Mouse (Mus musculus) lung, adult 18-20 months (tissue): Measurements from ENCODE around the gene Rnf123.
A peak's percentile ranks its signal among the peaks of the same experiment; 100 is the strongest.

Source experiments
- DNase-seq, 2 experiments: peaks; one replicate each; pipeline ENCODE4 v3.0.0; 2022; ENCODE audit warnings: mixed read lengths in 2 of 2

The Rnf123 gene

DNA sequence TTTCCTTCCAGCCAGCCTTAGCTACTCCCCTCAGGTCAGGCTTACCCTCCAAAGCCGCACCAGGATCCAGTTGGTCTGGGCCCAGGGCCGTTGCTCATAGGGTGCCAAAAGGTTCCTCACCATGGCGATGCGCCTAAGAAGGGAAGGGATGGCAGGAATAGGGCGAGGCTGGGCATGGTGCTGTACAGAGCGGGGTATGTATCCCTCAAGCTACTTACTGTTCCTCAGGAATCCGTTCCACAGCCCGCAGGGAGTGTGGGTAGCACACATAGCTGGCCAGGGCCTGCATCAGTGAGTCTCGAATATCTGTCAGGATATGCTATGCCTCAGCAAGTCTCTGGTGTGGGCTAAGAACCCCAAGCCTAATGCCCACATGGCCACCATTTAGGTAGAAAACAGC is 24.9 kb downstream of the Rnf123 start:
- no peak for DNase-seq

GRCm38 (mm10) chr9:108057262-108057562 is 25.9 kb downstream of the Rnf123 start:
- no peak for DNase-seq

DNA sequence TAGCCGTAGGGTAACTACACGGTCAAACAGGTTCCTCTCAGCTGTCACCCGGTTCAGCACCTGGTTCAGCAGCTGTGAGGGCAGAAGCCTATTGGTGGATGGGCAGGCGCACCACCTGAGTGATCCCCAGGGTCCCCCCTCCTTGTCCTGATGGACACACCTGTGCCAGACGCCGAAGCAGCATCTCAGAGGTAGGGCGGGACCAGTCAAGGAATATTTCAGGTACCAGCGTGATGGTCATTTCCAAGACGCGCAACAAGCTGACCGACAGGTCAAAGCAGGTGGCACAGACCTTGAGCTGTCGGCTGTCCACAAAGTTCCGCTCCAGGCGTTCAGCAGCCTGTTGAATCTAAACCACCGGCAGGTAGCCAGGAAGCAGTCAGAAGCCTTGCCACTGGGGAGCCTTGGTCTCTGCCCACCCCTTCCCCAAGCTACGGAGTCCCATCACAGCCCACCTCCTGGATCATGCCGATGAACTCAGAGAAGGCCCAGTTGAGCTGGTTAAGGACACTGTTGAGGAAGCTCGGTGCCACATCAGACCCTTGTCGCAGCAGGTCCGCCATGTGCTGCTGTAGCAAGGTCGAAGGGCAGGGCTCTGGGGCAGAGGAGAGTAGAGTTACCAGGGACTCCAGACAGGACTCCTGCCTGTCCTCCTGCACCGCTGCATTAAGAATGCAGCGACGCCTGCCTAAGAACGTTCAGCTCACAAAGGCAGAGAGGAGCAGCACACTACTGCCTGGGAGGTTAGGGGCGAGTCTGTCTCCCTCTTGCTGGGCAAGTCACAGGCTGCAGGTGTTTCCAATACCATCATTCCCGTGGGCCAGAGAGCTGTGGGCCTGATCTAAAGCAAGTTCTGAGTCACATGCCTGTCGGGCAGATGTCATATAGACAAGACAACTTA is 26.5 kb downstream of the Rnf123 start:
- DNase-seq = no peak

DNA sequence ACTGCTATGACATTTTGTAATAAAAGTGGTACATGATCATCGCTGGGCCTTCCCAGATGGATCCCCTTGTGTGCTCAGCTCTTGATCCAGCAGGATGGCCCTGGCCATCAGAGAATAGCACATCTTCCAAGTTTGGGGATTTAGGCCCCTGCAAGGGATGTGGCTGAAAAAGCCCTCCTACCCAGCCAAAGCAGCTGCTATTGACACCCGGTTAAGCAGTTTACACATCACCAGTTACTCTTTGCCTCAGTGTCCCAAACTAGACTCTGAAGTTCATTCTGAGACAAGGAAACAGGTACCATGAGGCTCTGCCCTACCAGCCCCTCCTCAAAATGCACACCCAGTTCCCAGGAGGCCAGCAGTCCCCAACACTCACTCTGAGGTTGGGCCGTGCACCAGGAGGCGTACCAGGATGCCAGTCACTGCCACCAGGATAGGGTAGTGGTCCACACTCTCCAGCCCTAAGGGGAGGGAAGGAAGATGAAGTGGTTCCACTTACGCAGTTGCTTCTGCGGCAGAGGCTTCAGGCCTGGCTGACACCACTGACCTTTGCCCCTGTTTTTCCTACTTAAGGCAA is 27.4 kb downstream of the Rnf123 start:
- no peak for DNase-seq

- no peak for DNase-seq
These were observed 28.1 kb downstream of the Rnf123 start for GRCm38 (mm10) chr9:108055061-108055460.

GRCm38 (mm10) chr9:108054331-108055040 is 28.7 kb downstream of the Rnf123 start:
- no peak for DNase-seq

DNA sequence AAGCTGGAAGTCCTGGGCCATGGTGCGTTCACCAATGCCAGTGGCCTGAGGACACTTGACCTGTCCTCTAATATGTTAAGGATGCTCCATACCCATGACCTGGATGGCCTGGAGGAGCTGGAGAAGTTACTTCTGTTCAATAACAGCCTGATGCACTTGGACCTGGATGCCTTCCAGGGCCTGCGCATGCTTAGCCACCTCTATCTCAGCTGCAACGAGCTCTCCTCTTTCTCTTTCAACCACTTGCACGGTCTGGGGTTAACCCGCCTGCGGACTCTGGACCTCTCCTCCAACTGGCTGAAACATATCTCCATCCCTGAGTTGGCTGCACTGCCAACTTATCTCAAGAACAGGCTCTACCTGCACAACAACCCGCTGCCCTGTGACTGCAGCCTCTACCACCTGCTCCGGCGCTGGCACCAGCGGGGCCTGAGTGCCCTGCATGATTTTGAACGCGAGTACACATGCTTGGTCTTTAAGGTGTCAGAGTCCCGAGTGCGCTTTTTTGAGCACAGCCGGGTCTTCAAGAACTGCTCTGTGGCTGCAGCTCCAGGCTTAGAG is 29.4 kb downstream of the Rnf123 start:
- DNase-seq = no peak

DNA sequence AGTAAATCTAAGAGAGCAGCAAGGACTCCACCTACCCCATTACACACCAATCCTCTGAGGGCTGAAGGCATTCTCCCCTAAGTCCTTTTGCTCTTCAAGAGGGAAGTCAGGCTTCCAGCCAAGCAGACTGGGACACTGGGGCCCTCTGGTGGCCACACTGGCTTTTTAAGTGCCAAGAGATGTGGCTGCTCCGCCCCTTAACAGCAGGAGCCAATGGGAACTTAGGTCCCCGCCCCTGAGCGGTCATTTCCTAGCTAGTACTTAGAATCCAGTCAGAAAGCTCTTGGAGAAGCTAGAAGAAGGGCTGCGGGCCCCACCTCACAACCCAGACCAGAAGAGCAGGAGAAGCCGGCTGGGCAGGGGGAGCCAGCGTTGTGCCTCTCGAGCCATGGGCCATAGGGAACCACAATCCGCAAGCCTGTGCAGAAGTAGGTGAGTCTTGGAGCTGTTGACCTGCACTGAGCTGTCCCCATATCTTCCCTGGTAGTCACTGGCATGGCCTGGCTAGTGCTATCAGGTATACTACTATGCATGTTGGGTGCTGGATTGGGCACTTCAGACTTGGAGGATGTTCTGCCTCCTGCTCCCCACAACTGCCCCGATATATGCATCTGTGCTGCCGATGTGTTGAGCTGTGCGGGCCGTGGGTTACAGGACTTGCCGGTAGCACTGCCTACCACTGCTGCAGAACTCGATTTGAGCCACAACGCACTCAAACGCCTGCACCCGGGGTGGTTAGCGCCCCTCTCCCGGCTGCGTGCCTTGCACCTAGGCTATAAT is 30.1 kb downstream of the Rnf123 start, which contains the start of gene Amigo3:
Gene Amigo3, plus strand, starts transcription at position 275 of the 780 bp plus-strand sequence.
- DNase-seq = peak; percentile 97 to 98

DNA sequence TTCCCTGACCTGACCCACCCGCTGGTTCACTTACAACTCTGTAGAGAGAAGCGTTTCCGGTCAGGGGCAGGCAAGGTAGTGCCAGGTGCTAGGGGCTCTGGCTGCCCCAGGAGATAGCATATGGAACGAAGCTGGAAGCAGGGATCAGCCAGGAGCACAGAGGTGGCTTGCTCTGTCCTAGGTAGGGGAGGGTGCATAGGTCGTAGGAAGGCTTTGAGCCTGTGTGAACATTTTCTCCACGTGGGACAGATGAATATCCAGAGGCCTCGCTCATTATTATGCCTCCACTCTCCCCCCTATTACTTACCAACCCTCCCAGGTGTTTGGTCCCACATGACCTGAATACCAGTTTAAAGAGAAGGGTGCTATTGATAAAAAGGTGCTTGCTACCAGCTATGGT is 30.7 kb downstream of the Rnf123 start:
- no peak for DNase-seq

GRCm38 (mm10) chr9:108051931-108052220 is 31.3 kb downstream of the Rnf123 start:
- DNase-seq = no peak

DNA sequence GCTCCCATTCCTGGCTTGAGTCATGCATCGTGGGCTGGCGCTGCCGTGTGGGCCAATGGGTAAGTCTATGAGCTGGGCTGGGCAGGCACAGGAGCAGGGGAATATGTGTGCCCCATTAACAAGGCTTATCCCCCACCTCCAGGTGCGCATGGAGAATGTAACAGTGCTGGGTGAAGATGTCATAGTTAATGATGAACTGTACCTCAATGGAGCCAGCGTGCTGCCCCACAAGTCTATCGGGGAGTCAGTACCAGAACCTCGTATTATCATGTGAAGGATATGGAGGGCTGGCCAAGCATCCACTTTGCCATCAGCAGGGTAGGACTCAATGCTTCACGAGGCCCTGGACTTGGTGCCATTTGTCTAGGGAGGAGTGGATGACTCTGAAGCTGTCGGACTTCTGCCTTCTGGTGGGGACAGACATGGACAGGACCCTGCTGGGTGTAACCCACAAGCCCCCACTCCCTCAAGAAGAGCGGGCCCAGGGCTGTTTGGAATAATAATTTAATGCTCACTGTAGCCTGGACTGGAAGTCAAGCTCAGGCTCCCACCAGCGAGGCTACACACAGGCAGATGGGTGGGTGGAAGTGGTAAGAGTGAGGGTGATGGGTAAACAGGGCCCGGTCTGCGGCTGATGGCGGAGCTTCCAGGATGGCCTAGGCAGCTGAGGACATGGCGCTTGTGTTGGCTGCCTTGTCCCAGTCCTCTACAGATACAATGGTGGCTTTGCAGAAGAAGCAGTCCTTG is 31.8 kb downstream of the Rnf123 start:
- no peak for DNase-seq

- DNase-seq = no peak
These were observed 33.4 kb downstream of the Rnf123 start for GRCm38 (mm10) chr9:108049561-108050251.

GRCm38 (mm10) chr9:108049016-108049455 is 34.1 kb downstream of the Rnf123 start, which contains the start of gene Gmppb:
TSS of gene Gmppb (plus strand) at chr9:108049242.
- peak; percentile 98 for DNase-seq

- DNase-seq = no peak
These were observed 34.6 kb downstream of the Rnf123 start for GRCm38 (mm10) chr9:108048566-108048955.

DNA sequence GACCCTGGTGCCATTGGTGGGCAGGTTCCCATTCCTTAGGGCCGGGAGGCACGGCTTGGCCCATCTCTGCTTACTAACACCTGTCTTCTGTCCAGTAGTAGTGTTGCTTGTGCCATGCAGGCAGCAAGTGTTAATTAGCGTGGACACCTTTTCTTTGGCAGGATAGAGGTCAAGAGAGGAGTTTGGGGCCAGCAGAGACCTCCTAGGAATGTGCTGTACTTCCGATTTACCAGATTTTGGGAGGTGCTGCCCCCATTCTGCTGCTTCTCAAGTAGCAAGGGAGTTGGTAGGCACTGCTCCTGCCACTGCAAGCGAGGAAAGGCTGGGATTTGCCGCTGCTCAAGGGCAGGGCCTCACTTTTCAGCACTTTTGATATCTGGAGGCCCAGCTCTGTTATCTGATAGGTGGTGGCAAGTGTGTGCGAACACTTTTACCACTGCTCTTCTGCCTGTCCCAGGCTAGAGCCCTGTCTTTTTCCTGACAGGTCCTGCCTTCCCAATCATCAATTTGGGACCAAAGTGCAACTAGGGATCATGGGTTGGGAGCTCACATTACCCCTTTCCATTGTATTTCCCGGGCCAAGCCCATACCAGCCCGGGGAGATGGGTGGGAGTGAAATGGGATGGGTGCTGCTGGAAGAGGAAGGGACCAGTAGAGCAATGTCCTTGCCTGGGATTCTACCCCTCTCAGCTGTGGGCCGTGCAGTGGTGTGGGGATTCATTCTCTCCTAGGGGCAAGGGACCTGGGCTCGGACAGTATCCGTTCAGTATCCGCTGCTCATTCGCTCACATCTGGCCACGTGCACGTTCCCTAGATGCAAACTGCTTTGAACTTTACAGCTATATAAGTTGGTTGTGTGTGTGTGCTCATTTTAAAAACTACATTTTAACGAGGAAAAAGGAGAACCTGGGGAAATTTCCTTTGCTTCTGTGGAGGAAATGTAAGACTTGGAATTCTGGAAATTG is 35.3 kb downstream of the Rnf123 start:
- DNase-seq = no peak

DNA sequence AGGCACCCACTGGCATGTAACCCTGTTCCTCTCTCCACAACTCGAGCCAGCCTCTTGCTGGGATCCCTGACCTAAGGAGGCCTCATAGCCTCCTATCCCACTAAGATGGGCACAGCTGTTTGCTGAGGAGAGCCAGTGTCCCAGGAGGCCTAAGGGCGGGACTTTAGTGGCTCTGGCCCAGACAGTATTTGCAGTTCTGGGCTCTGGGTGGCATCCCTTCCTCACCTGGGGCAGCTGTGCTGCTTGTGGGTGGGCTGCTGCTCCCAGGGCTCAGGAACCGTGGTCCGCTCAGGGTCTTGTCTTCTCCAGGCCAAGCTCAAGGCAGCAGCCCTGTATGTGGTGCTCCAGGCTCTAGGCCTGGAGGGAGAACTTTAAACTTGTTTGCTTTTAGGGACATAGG is 36.6 kb downstream of the Rnf123 start:
- no peak for DNase-seq

DNA sequence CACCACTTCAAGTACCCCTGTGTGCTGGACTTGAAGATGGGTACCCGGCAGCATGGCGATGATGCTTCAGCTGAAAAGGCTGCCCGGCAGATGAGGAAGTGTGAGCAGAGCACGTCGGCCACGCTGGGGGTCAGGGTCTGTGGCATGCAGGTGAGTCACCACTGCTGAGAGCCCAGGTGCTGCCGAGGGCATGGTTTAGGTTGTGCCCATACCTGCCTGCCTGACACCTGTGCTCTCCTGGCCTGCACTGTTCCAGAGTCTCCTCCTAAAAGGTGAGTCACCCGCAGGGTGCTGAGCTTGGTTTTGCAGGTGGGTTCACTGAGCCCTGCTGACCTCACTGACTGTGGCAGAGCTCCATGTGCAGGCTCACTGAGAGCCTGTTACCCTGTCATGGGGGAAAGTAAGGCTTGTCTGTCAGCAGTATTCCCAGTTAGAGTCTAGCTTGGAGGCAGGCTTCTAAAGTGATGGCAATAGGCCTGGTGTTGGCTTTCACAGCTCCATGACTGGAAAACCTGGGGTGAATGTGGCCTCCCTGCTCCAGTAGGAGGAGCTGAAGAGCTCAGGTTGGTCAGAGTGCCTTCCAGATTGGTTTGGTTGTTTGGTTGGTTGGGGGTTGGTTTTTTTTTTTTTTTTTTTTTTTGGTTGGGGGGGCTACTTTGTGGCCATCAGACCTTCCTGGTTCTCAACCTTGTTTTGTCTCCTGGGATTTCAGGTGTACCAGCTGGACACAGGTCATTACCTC is 38.2 kb downstream of the Rnf123 start:
- no peak for DNase-seq

DNA sequence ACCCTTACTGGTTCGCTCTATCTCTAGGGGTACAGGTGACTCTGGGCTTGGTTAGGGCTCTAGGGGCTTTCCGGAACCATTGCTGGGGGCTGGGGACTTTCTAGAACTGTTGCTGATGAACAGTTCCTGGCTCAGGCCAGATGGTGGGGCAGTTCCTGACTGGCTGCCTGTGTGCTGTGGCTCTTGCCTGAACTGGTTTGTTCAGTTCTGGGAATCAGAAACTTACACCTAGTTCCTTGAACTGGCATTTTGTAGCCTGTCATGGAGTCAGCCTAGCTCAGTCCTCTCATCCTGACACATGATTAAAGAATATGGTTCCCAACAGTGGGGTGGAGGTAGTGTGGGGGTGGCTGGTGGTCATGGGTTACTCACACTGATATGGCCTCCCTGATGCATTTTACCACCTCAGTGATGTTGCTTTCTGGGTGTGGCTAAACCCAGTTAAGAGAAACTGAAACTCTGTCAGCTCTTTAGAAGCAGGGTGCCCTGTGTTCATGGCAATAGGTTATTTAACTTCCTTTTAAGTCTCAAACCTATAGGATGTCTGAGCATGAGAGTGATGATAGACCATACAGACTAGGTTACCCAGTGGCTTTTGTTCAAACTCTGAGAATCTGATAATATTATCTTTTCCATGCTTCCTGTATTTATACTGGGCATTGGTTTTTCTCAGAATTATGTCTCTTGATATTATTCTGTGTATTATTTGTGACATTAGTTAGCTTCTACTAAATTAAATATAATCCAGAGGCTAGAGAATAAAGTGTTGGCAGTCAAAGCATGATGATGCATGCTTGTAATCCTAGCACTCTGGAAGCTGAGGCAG is 47.6 kb downstream of the Rnf123 start:
- peak in 1 of 2 experiments; percentile 33 for DNase-seq
